Mouse (Mus musculus): ENCODE measurements at regions not wholly inside any gene's neighbourhood (a gene's known extent, or its start where the extent isn't known, plus 50 kb on each side); places are given as distances from the start of the nearest gene placed in this dataset.

DNA sequence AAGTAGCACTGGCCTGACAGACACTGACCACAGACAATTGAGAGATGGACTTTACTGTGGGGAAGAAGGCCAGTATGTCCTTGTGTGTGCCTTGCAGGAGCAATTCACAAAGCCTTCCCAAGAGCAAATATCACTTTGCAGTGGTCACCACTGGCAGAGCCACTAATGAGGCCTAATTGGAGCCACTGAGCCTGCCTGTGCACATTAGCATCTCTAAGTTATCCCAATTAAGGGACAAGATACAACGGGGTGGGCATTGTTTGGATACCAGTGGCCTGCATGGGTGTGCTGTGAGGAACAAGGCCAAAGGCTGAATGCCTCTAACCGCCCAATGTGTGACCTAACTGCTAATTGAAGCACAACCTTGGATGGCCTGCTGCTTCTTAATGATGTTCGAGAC is 433.4 kb upstream of the Ptbp2 start:
- no peak overlapping the region for H3K4me2 ChIP-seq (ENCODE audit: low read depth)
- H3K4me1 ChIP-seq (ENCODE audit: control insufficient read depth, insufficient read depth, low read length), result no peaks in the 10 kb centered on the region
- WGBS, result 28% methylated on average over 3 of the region's 3 CpGs
- H3K4me3 ChIP-seq (ENCODE audit: low read depth, low read length), result no peak overlapping the region
- no peak for ATAC-seq (ENCODE audit: insufficient read depth, low FRiP score, low TSS enrichment)
- H3K9me3 ChIP-seq (ENCODE audit: control insufficient read depth, low read length), result no peaks in the 10 kb centered on the region
- H3K27me3 ChIP-seq (ENCODE audit: control insufficient read depth, insufficient read depth, low read length), result no peaks in the 10 kb centered on the region
- DNase-seq (ENCODE audit: low spot score), result no peak
- no peaks in the 10 kb centered on the region for H3K36me3 ChIP-seq (ENCODE audit: control insufficient read depth, insufficient read depth, low read length)
- H3K9ac ChIP-seq (ENCODE audit: low read length), result no peak overlapping the region
- H3K27ac ChIP-seq (ENCODE audit: low read depth, low read length), result no peak overlapping the region

- Histone ChIP-seq H3K36me3 (ENCODE audit: control insufficient read depth, insufficient read depth, low read length) (no peaks in the 10 kb centered on the region), H3K4me1 (ENCODE audit: control insufficient read depth, insufficient read depth, low read length) (no peaks in the 10 kb centered on the region), H3K4me3 (ENCODE audit: low read depth, low read length) (no peak overlapping the region), H3K9me3 (ENCODE audit: control insufficient read depth, low read length) (no peaks in the 10 kb centered on the region), H3K9ac (ENCODE audit: low read length) (no peak overlapping the region), H3K27ac (ENCODE audit: low read depth, low read length) (no peak overlapping the region), H3K4me2 (ENCODE audit: low read depth) (no peak overlapping the region), H3K27me3 (ENCODE audit: control insufficient read depth, insufficient read depth, low read length) (no peaks in the 10 kb centered on the region)
- no peak for DNase-seq (ENCODE audit: low spot score)
- no peak for ATAC-seq (ENCODE audit: insufficient read depth, low FRiP score, low TSS enrichment)
- WGBS, result 83% methylated on average over 12 of the region's 12 CpGs
Observed at GRCm38 (mm10) chr3:120214616-120215250, 430.5 kb upstream of the Ptbp2 start.

DNA sequence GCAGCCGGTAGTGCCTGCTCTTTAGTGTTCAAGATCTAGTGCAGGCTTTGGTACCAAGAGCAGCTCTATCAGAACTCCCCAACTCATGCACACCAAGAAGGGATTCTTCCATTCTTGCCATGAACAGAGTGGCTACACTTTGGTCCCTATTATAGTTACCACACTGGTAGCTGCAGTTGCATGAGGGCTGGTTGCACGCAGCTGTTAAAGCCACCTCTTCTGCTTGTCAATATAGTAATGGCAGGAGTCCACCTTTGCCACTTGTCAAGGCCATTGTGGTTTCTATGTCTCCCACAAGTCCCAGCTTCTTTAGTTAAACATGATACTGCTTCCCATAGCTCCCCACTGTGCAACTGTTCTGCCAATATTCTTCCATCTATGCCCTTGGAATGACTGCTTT is 415.1 kb upstream of the Ptbp2 start:
- Histone ChIP-seq H3K9ac (ENCODE audit: low read length) (no peak overlapping the region), H3K4me2 (ENCODE audit: low read depth) (no peak overlapping the region), H3K27me3 (ENCODE audit: control insufficient read depth, insufficient read depth, low read length) (no peaks in the 10 kb centered on the region), H3K36me3 (ENCODE audit: control insufficient read depth, insufficient read depth, low read length) (no peaks in the 10 kb centered on the region), H3K27ac (ENCODE audit: low read depth, low read length) (no peak overlapping the region), H3K4me3 (ENCODE audit: low read depth, low read length) (no peak overlapping the region), H3K4me1 (ENCODE audit: control insufficient read depth, insufficient read depth, low read length) (no peaks in the 10 kb centered on the region), H3K9me3 (ENCODE audit: control insufficient read depth, low read length) (no peaks in the 10 kb centered on the region)
- DNase-seq (ENCODE audit: low spot score), result no peak
- ATAC-seq (ENCODE audit: insufficient read depth, low FRiP score, low TSS enrichment), result no peak
- WGBS, result 96% methylated on average over 2 of the region's 2 CpGs

- H3K36me3 ChIP-seq (ENCODE audit: control insufficient read depth, insufficient read depth, low read length), result no peaks in the 10 kb centered on the region
- H3K4me2 ChIP-seq (ENCODE audit: low read depth), result no peak overlapping the region
- ATAC-seq (ENCODE audit: insufficient read depth, low FRiP score, low TSS enrichment) (no peak), DNase-seq (ENCODE audit: low spot score) (no peak)
- H3K9ac ChIP-seq (ENCODE audit: low read length), result no peak overlapping the region
- H3K27me3 ChIP-seq (ENCODE audit: control insufficient read depth, insufficient read depth, low read length), result no peaks in the 10 kb centered on the region
- 70% methylated on average over 3 of the region's 3 CpGs for WGBS
- H3K9me3 ChIP-seq (ENCODE audit: control insufficient read depth, low read length), result no peaks in the 10 kb centered on the region
- H3K4me3 ChIP-seq (ENCODE audit: low read depth, low read length), result no peak overlapping the region
- H3K4me1 ChIP-seq (ENCODE audit: control insufficient read depth, insufficient read depth, low read length), result no peaks in the 10 kb centered on the region
- no peak overlapping the region for H3K27ac ChIP-seq (ENCODE audit: low read depth, low read length)
Observed at GRCm38 (mm10) chr3:120194501-120194900, 410.2 kb upstream of the Ptbp2 start.

- Histone ChIP-seq H3K27me3 (ENCODE audit: control insufficient read depth, insufficient read depth, low read length) (no peaks in the 10 kb centered on the region), H3K9ac (ENCODE audit: low read length) (no peak overlapping the region), H3K9me3 (ENCODE audit: control insufficient read depth, low read length) (no peaks in the 10 kb centered on the region), H3K4me3 (ENCODE audit: low read depth, low read length) (no peak overlapping the region), H3K36me3 (ENCODE audit: control insufficient read depth, insufficient read depth, low read length) (no peaks in the 10 kb centered on the region), H3K27ac (ENCODE audit: low read depth, low read length) (no peak overlapping the region), H3K4me1 (ENCODE audit: control insufficient read depth, insufficient read depth, low read length) (no peaks in the 10 kb centered on the region), H3K4me2 (ENCODE audit: low read depth) (no peak overlapping the region)
- ATAC-seq (ENCODE audit: insufficient read depth, low FRiP score, low TSS enrichment) (peak; percentile 82), DNase-seq (ENCODE audit: low spot score) (peak; percentile 76)
- 39% methylated on average over 15 of the region's 15 CpGs for WGBS
Observed at GRCm38 (mm10) chr3:120192439-120193326, 408.4 kb upstream of the Ptbp2 start.

DNA sequence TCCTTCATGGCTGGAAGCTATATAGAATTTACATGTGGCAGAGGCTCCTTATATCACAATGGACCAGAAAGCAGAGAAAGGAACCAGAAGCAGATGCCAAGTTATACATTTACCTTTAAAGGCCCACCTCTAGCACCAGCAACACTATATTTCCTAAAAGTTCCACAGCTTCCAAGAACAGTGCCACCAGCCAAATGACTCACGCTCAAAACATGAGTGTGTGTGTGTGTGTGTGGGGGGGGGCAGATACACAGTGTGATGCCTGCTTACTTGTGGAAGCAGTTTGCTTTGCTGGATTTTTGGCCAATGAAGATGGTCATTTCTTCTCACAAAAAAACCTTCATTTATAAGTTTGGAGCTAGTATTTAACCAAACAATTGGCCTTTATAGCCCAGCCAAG is 405.3 kb upstream of the Ptbp2 start:
- Histone ChIP-seq H3K27ac (ENCODE audit: low read depth, low read length) (no peak overlapping the region), H3K27me3 (ENCODE audit: control insufficient read depth, insufficient read depth, low read length) (no peaks in the 10 kb centered on the region), H3K4me3 (ENCODE audit: low read depth, low read length) (no peak overlapping the region), H3K4me2 (ENCODE audit: low read depth) (no peak overlapping the region), H3K9me3 (ENCODE audit: control insufficient read depth, low read length) (no peaks in the 10 kb centered on the region), H3K36me3 (ENCODE audit: control insufficient read depth, insufficient read depth, low read length) (no peaks in the 10 kb centered on the region), H3K4me1 (ENCODE audit: control insufficient read depth, insufficient read depth, low read length) (no peaks in the 10 kb centered on the region), H3K9ac (ENCODE audit: low read length) (no peak overlapping the region)
- WGBS, result 85% methylated on average over 1 of the region's 1 CpGs
- DNase-seq (ENCODE audit: low spot score) (no peak), ATAC-seq (ENCODE audit: insufficient read depth, low FRiP score, low TSS enrichment) (no peak)

DNA sequence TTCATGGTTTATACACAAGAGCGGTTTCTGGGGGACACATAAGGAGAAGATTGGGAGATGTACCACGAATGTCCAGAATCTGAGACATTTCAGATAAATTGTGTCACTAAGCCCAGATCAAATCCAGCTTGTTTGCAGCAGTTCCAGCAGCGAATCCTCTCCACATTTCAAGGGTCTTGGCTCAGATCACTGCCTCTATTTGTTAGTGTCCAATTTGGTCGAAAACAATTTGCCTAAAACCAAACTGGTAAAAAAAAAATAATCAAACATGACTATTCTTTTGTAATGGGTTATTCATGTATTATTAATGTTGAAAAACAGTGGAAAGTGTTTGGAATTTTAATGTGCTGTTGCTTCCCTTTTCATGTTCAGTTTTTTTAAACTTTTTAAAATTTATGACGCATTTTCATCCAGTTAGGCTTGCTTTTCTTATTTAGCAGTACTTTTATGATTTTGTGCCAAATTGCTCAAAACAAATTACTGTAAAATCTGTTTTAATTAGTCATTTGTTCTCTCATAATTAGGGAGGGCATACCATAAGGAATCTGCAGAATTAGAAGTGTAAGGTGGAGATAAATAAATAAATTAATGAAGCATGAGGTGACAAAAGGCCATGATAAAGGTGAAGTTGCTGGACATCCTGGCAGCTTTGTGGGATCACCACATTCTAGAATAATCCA is 396.8 kb upstream of the Ptbp2 start:
- H3K4me3 ChIP-seq (ENCODE audit: low read depth, low read length), result no peak overlapping the region
- H3K9ac ChIP-seq (ENCODE audit: low read length), result no peak overlapping the region
- no peak overlapping the region for H3K27ac ChIP-seq (ENCODE audit: low read depth, low read length)
- no peaks in the 10 kb centered on the region for H3K4me1 ChIP-seq (ENCODE audit: control insufficient read depth, insufficient read depth, low read length)
- H3K9me3 ChIP-seq (ENCODE audit: control insufficient read depth, low read length), result no peaks in the 10 kb centered on the region
- H3K4me2 ChIP-seq (ENCODE audit: low read depth), result no peak overlapping the region
- WGBS, result 87% methylated on average over 5 of the region's 5 CpGs
- ATAC-seq (ENCODE audit: insufficient read depth, low FRiP score, low TSS enrichment) (no peak), DNase-seq (ENCODE audit: low spot score) (no peak)
- no peaks in the 10 kb centered on the region for H3K36me3 ChIP-seq (ENCODE audit: control insufficient read depth, insufficient read depth, low read length)
- H3K27me3 ChIP-seq (ENCODE audit: control insufficient read depth, insufficient read depth, low read length), result no peaks in the 10 kb centered on the region

DNA sequence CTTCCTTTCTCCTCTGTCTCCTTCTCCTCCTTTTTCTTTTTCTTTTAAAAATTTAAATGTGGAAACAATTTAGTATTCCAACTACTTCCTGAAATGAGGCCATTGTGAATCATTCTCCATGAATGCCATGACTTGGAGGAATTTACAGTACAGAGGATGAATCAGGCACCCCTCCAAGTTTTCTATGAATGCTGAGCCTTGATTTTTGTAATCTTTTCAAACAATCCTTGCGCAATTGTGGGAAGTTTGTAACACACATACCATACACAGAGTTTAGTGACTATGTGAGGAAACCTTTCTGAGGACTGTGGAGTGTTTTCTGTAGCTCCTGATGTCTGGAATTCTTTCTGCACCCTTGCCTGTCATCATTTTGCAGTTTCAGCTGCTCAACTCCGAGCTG is 391.4 kb upstream of the Ptbp2 start:
- H3K4me3 ChIP-seq (ENCODE audit: low read depth, low read length), result no peak overlapping the region
- no peak overlapping the region for H3K27ac ChIP-seq (ENCODE audit: low read depth, low read length)
- 76% methylated on average over 2 of the region's 2 CpGs for WGBS
- ATAC-seq (ENCODE audit: insufficient read depth, low FRiP score, low TSS enrichment) (no peak), DNase-seq (ENCODE audit: low spot score) (no peak)
- no peak overlapping the region for H3K9ac ChIP-seq (ENCODE audit: low read length)
- H3K27me3 ChIP-seq (ENCODE audit: control insufficient read depth, insufficient read depth, low read length), result no peaks in the 10 kb centered on the region
- H3K9me3 ChIP-seq (ENCODE audit: control insufficient read depth, low read length), result no peaks in the 10 kb centered on the region
- no peaks in the 10 kb centered on the region for H3K4me1 ChIP-seq (ENCODE audit: control insufficient read depth, insufficient read depth, low read length)
- no peaks in the 10 kb centered on the region for H3K36me3 ChIP-seq (ENCODE audit: control insufficient read depth, insufficient read depth, low read length)
- no peak overlapping the region for H3K4me2 ChIP-seq (ENCODE audit: low read depth)
